Mouse (Mus musculus) ES-Bruce4 (cell line): ENCODE results near the gene Gm2310.

Experiments
- EP300 ChIP-seq: IDR thresholded peaks from 2 replicates; pipeline ENCODE4 v1.6.1; 2011; ENCODE audit warnings: low read depth, low read length; ENCODE audit not compliant: insufficient read depth
- POLR2A ChIP-seq: IDR thresholded peaks from one replicate; pipeline ENCODE4 v1.8.1; 2011; ENCODE audit warnings: low read length; ENCODE audit not compliant: insufficient read depth

- peak; percentile 41 for TF ChIP-seq POLR2A
- peak; percentile 98 for TF ChIP-seq EP300
These were observed 49.1 kb upstream of the Gm2310 start for GRCm38 (mm10) chr15:8568645-8569528.
